Mouse (Mus musculus): Measurements from ENCODE around the gene Plk1. TPM values are rescaled to one million over a fixed set of nuclear protein-coding genes. Genes with fewer than 3 reads are reported as not detected.

The Plk1 gene
- 50.9 and 62.2 TPM in 2 replicates for polyA plus RNA-seq (2015; fragmentation: Nextera tagmentation; extraction: Ambion mirVana)

- no peaks in the 10 kb centered on the region for H3K27me3 ChIP-seq
- H3K36me3 ChIP-seq = peaks cover 3% of the 10 kb centered on the region
- H3K9ac ChIP-seq (replicated peaks) = peak within 1 kb of the TSS; percentile 53
- H3K4me1 ChIP-seq = peaks cover 43% of the 10 kb centered on the region
- peak within 1 kb of the TSS; percentile 77 for H3K27ac ChIP-seq (replicated peaks)
- peak; percentile 96 for ATAC-seq (replicated peaks)
- under 1% methylated on average over 63 of the region's 63 CpGs for WGBS
- peak within 1 kb of the TSS; percentile 74 for H3K4me3 ChIP-seq
- no peaks in the 10 kb centered on the region for H3K9me3 ChIP-seq
- H3K4me2 ChIP-seq (replicated peaks) = peak within 1 kb of the TSS; percentile 81
These were observed at the start of gene Plk1 for GRCm38 (mm10) chr7:122158915-122159902. Gene Plk1, plus strand, starts transcription at chr7:122159439.

- H3K27me3 ChIP-seq = no peaks in the 10 kb centered on the region
- 90% methylated on average over 4 of the region's 4 CpGs for WGBS
- H3K9ac ChIP-seq (replicated peaks) = no peak overlapping the region
- no peaks in the 10 kb centered on the region for H3K9me3 ChIP-seq
- H3K4me2 ChIP-seq (replicated peaks) = no peak overlapping the region
- H3K4me3 ChIP-seq = no peak overlapping the region
- H3K4me1 ChIP-seq = no peaks in the 10 kb centered on the region
- peaks cover 24% of the 10 kb centered on the region for H3K36me3 ChIP-seq
- no peak for ATAC-seq (replicated peaks)
- no peak overlapping the region for H3K27ac ChIP-seq (replicated peaks)
These were observed 35.7 kb upstream of the Plk1 start for GRCm38 (mm10) chr7:122123518-122123917.

- H3K36me3 ChIP-seq = peaks cover 19% of the 10 kb centered on the region
- H3K4me2 ChIP-seq (replicated peaks) = no peak overlapping the region
- no peaks in the 10 kb centered on the region for H3K9me3 ChIP-seq
- H3K4me1 ChIP-seq = no peaks in the 10 kb centered on the region
- H3K27me3 ChIP-seq = no peaks in the 10 kb centered on the region
- no peak overlapping the region for H3K4me3 ChIP-seq
- no peak overlapping the region for H3K27ac ChIP-seq (replicated peaks)
- no peak overlapping the region for H3K9ac ChIP-seq (replicated peaks)
- ATAC-seq (replicated peaks) = no peak
- WGBS = 77% methylated on average over 8 of the region's 8 CpGs
These were observed 33.6 kb upstream of the Plk1 start for GRCm38 (mm10) chr7:122125636-122126035.

- Histone ChIP-seq H3K9ac (replicated peaks) (no peak overlapping the region), H3K27ac (replicated peaks) (no peak overlapping the region), H3K4me2 (replicated peaks) (no peak overlapping the region), H3K36me3 (peaks cover 15% of the 10 kb centered on the region), H3K27me3 (no peaks in the 10 kb centered on the region), H3K4me1 (peaks cover 8% of the 10 kb centered on the region), H3K4me3 (no peak overlapping the region), H3K9me3 (no peaks in the 10 kb centered on the region)
- WGBS = 94% methylated on average over 11 of the region's 11 CpGs
- no peak for ATAC-seq (replicated peaks)
These were observed 32.3 kb upstream of the Plk1 start for GRCm38 (mm10) chr7:122126946-122127345.

- Histone ChIP-seq H3K27me3 (no peaks in the 10 kb centered on the region), H3K9ac (replicated peaks) (peak overlapping the region; percentile 88; the same call in 1 of the 2 replicates), H3K9me3 (no peaks in the 10 kb centered on the region), H3K36me3 (peaks cover 32% of the 10 kb centered on the region), H3K4me1 (peaks cover 23% of the 10 kb centered on the region), H3K4me3 (peak overlapping the region; percentile 89), H3K4me2 (replicated peaks) (peak overlapping the region; percentile 84), H3K27ac (replicated peaks) (no peak overlapping the region)
- ATAC-seq (replicated peaks) = no peak
These were observed 27.4 kb upstream of the Plk1 start for GRCm38 (mm10) chr7:122131834-122132233.

DNA sequence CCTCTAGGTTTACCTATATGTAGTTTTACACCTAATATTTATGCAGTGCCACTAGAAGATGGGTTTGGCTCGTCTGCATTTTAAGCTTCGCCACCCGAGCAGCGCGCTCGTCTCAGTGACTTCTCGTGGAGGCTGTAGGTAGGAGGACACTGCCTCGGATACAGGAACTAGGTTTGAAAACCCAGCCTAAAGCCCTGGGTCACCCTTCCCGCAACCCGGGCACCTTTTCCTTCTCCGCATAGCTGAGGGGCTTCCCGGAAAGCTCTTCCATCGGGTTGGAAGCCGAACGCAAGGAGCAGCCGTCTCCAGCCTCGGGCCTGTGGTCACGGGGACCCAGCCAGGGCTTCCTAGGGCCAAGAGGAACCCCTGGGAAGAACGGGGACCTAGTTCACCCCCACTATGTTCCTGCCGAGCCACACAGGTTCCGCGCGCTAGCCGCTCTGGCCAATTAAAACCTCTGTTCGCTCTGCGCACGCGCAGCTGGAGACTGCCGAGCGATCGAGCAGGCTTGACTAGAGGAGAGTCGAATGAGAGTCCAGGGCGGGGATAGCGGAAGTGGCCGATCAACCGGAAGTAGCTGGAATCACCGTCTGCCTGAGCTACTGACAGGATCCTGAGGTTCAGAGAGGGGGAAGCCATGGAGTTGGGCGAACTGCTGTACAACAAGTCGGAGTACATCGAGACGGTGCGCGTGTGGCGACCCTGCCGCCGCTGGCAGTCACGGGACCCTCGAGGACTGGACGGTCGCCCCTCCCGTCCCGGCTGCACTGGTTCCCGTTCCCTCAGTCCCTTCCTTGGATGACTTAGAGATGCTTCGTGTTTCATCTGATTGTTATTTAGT is 26.5 kb upstream of the Plk1 start, which contains the start of the genes Palb2 and Dctn5:
Gene Palb2, minus strand, starts transcription at position 489 of the 841 bp plus-strand sequence.
Gene Dctn5, plus strand, starts transcription at position 545 of the 841 bp plus-strand sequence.
- Histone ChIP-seq H3K36me3 (peaks cover 34% of the 10 kb centered on the region), H3K4me2 (replicated peaks) (peak within 1 kb of the TSS; percentile 84), H3K4me1 (peaks cover 23% of the 10 kb centered on the region), H3K27ac (replicated peaks) (peak within 1 kb of the TSS; percentile 73), H3K9ac (replicated peaks) (peak within 1 kb of the TSS; percentile 88), H3K4me3 (peak within 1 kb of the TSS; percentile 89), H3K9me3 (no peaks in the 10 kb centered on the region), H3K27me3 (no peaks in the 10 kb centered on the region)
- ATAC-seq (replicated peaks) = peak; percentile 98
- WGBS = 0% methylated on average over 54 of the region's 54 CpGs

DNA sequence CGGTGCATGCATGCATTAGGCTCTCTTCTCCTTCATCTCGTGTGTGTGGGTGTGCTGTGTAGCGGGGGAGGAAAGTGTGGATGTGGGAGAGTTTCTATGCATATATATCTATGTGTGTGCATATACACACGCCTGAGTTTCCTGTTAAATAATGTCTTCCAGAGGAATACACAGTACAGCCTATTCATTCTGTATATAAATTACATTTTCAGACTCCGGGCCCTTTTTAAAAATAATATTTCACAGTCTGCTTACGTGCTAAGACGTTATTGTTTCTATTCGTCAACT is 26.0 kb upstream of the Plk1 start:
- WGBS = 18% methylated on average over 8 of the region's 8 CpGs
- H3K9me3 ChIP-seq = no peaks in the 10 kb centered on the region
- H3K4me2 ChIP-seq (replicated peaks) = peak overlapping the region; percentile 66
- H3K36me3 ChIP-seq = peaks cover 34% of the 10 kb centered on the region
- H3K9ac ChIP-seq (replicated peaks) = peak overlapping the region; percentile 88
- H3K4me1 ChIP-seq = peaks cover 23% of the 10 kb centered on the region
- ATAC-seq (replicated peaks) = no peak; the same call in none of the 2 replicates
- peak overlapping the region; percentile 73 for H3K27ac ChIP-seq (replicated peaks)
- no peaks in the 10 kb centered on the region for H3K27me3 ChIP-seq
- peak overlapping the region; percentile 89 for H3K4me3 ChIP-seq

- ATAC-seq (replicated peaks) = no peak
- no peak overlapping the region for H3K9ac ChIP-seq (replicated peaks)
- peaks cover 23% of the 10 kb centered on the region for H3K4me1 ChIP-seq
- H3K4me3 ChIP-seq = no peak overlapping the region
- 74% methylated on average over 10 of the region's 10 CpGs for WGBS
- H3K4me2 ChIP-seq (replicated peaks) = no peak overlapping the region
- no peaks in the 10 kb centered on the region for H3K9me3 ChIP-seq
- H3K36me3 ChIP-seq = peaks cover 50% of the 10 kb centered on the region
- no peaks in the 10 kb centered on the region for H3K27me3 ChIP-seq
- H3K27ac ChIP-seq (replicated peaks) = no peak overlapping the region
These were observed 24.2 kb upstream of the Plk1 start for GRCm38 (mm10) chr7:122135070-122135469.

- H3K4me3 ChIP-seq = no peak overlapping the region
- peaks cover 68% of the 10 kb centered on the region for H3K36me3 ChIP-seq
These were observed 22.2 kb upstream of the Plk1 start for GRCm38 (mm10) chr7:122137071-122137470.

DNA sequence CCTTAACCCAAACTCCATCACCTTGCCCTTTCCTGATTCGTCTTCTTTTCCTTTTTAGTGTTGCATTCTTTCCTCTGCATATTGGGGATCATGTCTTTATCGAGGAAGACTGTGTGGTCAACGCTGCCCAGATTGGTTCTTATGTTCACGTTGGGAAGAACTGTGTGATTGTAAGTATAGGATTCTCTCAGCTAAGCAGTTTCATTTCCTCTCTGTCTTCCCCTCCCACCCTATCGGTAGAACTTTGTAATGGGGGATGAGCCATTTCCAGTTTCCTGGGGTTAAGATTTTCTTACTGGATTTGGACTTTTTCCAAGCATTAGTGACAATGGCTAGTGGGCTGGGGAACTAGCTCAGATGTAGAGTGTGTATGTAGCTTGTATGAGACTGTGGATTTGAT is 21.0 kb upstream of the Plk1 start:
- no peak for ATAC-seq (replicated peaks)
- H3K4me3 ChIP-seq = no peak overlapping the region
- H3K4me1 ChIP-seq = peaks cover 10% of the 10 kb centered on the region
- H3K9ac ChIP-seq (replicated peaks) = no peak overlapping the region
- 91% methylated on average over 5 of the region's 5 CpGs for WGBS
- peaks cover 76% of the 10 kb centered on the region for H3K36me3 ChIP-seq
- H3K9me3 ChIP-seq = no peaks in the 10 kb centered on the region
- no peaks in the 10 kb centered on the region for H3K27me3 ChIP-seq
- no peak overlapping the region for H3K4me2 ChIP-seq (replicated peaks)
- H3K27ac ChIP-seq (replicated peaks) = no peak overlapping the region

More at GRCm38 (mm10) chr7:122137071-122137470, 22.2 kb upstream of the Plk1 start:
- ATAC-seq (replicated peaks) = no peak
- Histone ChIP-seq H3K27ac (replicated peaks) (no peak overlapping the region), H3K9me3 (no peaks in the 10 kb centered on the region), H3K4me2 (replicated peaks) (no peak overlapping the region), H3K9ac (replicated peaks) (no peak overlapping the region), H3K27me3 (no peaks in the 10 kb centered on the region), H3K4me1 (peaks cover 14% of the 10 kb centered on the region)

DNA sequence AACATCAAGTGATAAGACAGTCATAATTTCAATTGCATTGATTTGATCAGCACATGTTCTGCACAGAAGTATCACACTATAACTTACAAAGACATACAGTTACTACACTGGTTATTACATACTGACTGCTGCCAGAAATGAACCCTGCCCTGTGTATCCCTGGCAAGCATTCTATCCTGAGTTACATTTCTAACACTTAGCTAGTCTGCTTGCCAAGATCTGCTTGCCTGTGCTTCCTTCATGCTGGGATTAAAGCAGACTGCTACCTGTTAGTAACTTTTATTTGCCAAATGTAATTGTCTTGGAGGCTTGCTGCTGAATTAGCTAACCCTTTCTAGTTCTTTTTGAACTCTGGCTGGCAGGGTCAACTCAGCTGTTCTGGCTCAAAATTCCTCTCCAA is 18.2 kb upstream of the Plk1 start:
- no peak for ATAC-seq (replicated peaks)
- H3K4me2 ChIP-seq (replicated peaks) = no peak overlapping the region
- H3K4me1 ChIP-seq = no peaks in the 10 kb centered on the region
- H3K9ac ChIP-seq (replicated peaks) = no peak overlapping the region
- H3K27me3 ChIP-seq = no peaks in the 10 kb centered on the region
- no peak overlapping the region for H3K27ac ChIP-seq (replicated peaks)
- H3K36me3 ChIP-seq = peaks cover 89% of the 10 kb centered on the region
- no peak overlapping the region for H3K4me3 ChIP-seq
- H3K9me3 ChIP-seq = no peaks in the 10 kb centered on the region

- Histone ChIP-seq H3K36me3 (peaks cover 23% of the 10 kb centered on the region), H3K9ac (replicated peaks) (no peak overlapping the region), H3K4me1 (0 out of 2 replicates have a peak, but pooled peaks cover 2% of the 10 kb centered on the region), H3K9me3 (no peaks in the 10 kb centered on the region), H3K4me3 (no peak overlapping the region), H3K27ac (replicated peaks) (no peak overlapping the region), H3K4me2 (replicated peaks) (no peak overlapping the region), H3K27me3 (no peaks in the 10 kb centered on the region)
- 87% methylated on average over 4 of the region's 4 CpGs for WGBS
- no peak for ATAC-seq (replicated peaks)
These were observed 6.8 kb upstream of the Plk1 start for GRCm38 (mm10) chr7:122152473-122152872.
